Mouse (Mus musculus): ENCODE measurements around the gene Cyp4f37.

The Cyp4f37 gene

DNA sequence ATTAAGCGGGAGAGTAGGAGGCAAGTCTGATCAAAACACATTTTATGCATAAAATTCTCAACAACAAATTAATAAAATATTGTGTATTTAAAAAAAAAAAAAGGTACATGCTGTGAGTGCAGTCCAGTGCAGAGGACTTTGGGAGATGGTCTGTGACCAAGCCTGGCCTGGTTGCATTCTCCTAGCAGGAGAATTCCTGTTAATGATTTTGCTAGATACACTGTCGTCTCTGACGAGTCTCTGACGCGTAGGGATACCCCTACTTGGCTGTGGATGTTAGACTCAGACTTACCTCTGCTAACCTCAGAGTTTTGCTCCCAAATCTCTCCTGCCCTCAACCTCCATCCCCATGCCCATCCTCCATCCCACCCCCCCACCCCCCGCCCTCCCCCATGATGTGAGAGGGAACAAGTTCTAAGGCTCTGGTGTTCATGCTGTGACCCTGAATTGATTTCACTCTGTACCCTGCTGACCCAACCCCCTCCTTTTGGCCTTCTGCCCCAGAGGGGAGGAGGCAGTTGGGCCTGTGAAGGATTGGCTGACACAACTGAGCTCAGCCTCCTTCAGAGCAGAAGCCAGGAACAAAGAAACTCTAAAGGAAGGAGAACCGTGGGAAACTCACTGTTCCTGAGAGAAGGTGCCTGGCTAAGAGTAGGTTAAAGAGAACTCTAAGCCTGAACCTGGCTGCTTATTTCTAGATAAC lies 64.1 kb downstream of the Cyp4f37 start, which contains the start of gene Cyp4f15:
Gene Cyp4f15, plus strand, starts transcription at position 580 of the 703 bp plus-strand sequence.
- DNase-seq (ENCODE audit: low spot score), result no peak

Measured in urinary bladder, postnatal 10 days (tissue).